In genomic region chr3:95930471-95930789, GRCm38 (mm10) we compare ENCODE assay signal across 8 mouse cellular contexts. TPM values are rescaled to one million over a fixed set of nuclear protein-coding genes. Genes with fewer than 3 reads are reported as not detected.
DNase-seq lines count a peak whose midpoint lies in the region; ATAC-seq and TF ChIP-seq lines count a peak whose summit lies in the region.

No protein-coding gene starts in this region.

- DNase-seq in heart, postnatal 10 days, result no peak
- no peak for DNase-seq in hindbrain, embryonic 10.5 days (ENCODE audit: low spot score)
- DNase-seq in lung, postnatal 14 days, result peak; percentile 7
- no peak for DNase-seq in left cerebral cortex, postnatal 14 days (ENCODE audit: low spot score in 2 of 2)
- DNase-seq in urinary bladder, postnatal 4 days (ENCODE audit: low spot score in 2 of 2), result no peak
- DNase-seq in kidney, adult 18-20 months, result no peak

- no peak for TF ChIP-seq CTCF in E14TG2a.4 (conservative IDR thresholded peaks at IDR 0.05; ENCODE audit: low read length)

- peaks cover 7% of the 10 kb centered on the region; the same call in 1 of the 2 replicates for H3K4me1 ChIP-seq in heart, embryonic 11.5 days (ENCODE audit: control insufficient read depth, insufficient read depth, low read length)
- peaks cover 50% of the 10 kb centered on the region for H3K4me1 ChIP-seq in E14TG2a.4 (replicated peaks; ENCODE audit: low read depth, low read length)
- H3K4me1 ChIP-seq in hindbrain, embryonic 10.5 days (replicated peaks), result peaks cover 22% of the 10 kb centered on the region

- H3K9me3 ChIP-seq in heart, embryonic 11.5 days (replicated peaks; ENCODE audit: control insufficient read depth, low read length), result no peaks in the 10 kb centered on the region
- no peaks in the 10 kb centered on the region for H3K9me3 ChIP-seq in E14TG2a.4 (ENCODE audit: low read length)
- no peaks in the 10 kb centered on the region for H3K9me3 ChIP-seq in hindbrain, embryonic 10.5 days

- intact Hi-C loops in heart, postnatal 10 days (cut with DNase I), result no loop called here
- intact Hi-C loops in left cerebral cortex, postnatal 14 days (cut with DNase I), result no loop called here

- H3K27me3 ChIP-seq in heart, embryonic 11.5 days (ENCODE audit: control insufficient read depth, insufficient read depth, low read length), result no peaks in the 10 kb centered on the region
- no peaks in the 10 kb centered on the region for H3K27me3 ChIP-seq in E14TG2a.4 (ENCODE audit: insufficient read depth, low read length)
- no peaks in the 10 kb centered on the region for H3K27me3 ChIP-seq in hindbrain, embryonic 10.5 days (ENCODE audit: insufficient read depth, poor library complexity, severe bottlenecking)

- 2% methylated on average over 5 of the region's 5 CpGs for WGBS in heart, embryonic 11.5 days (ENCODE audit: insufficient replicate concordance)
- 6% methylated on average over 5 of the region's 5 CpGs for WGBS in hindbrain, embryonic 10.5 days

- H3K27ac ChIP-seq in heart, embryonic 11.5 days (ENCODE audit: low read depth, low read length), result peak overlapping the region; percentile 93
- peak overlapping the region; percentile 99 for H3K27ac ChIP-seq in hindbrain, embryonic 10.5 days

- peak overlapping the region; percentile 96 for H3K4me3 ChIP-seq in heart, embryonic 11.5 days (ENCODE audit: low read depth, low read length)
- peak overlapping the region; percentile 93 for H3K4me3 ChIP-seq in E14TG2a.4 (replicated peaks; ENCODE audit: low read length)
- H3K4me3 ChIP-seq in hindbrain, embryonic 10.5 days, result peak overlapping the region; percentile 97

- H3K36me3 ChIP-seq in heart, embryonic 11.5 days (ENCODE audit: control insufficient read depth, insufficient read depth, low read length), result peaks cover 15% of the 10 kb centered on the region
- H3K36me3 ChIP-seq in E14TG2a.4 (ENCODE audit: insufficient read depth, low read length), result peaks cover 37% of the 10 kb centered on the region
- peaks cover 34% of the 10 kb centered on the region for H3K36me3 ChIP-seq in hindbrain, embryonic 10.5 days

- H3K4me2 ChIP-seq in heart, embryonic 11.5 days, result peak overlapping the region; percentile 84

- H3K9ac ChIP-seq in heart, embryonic 11.5 days (ENCODE audit: low read depth, low read length), result peak overlapping the region; percentile 99

- no peak for ATAC-seq in heart, embryonic 11.5 days (replicated peaks; ENCODE audit: insufficient number of reproducible peaks, low FRiP score, low TSS enrichment)

RNA-seq across cellular contexts. Expression of gene Anp32e, which starts 1.4 kb away (rescaled TPM):
- 71.0 and 88.5 TPM in 2 replicates for polyA plus RNA-seq in heart, embryonic 11.5 days (2014; fragmentation: Nextera tagmentation; extraction: Ambion mirVana)
- total RNA-seq in heart, postnatal 10 days (2021), result 100 to 1,000 TPM; 102 to 109 TPM
- 266 and 352 TPM in 2 replicates for polyA plus RNA-seq in hindbrain, embryonic 10.5 days (2016; fragmentation: Nextera tagmentation; extraction: Ambion mirVana)
- total RNA-seq in left cerebral cortex, postnatal 14 days (2021), result 100 to 1,000 TPM in 1 of 2 experiments, 10 to 100 TPM in 1; 95.6 to 107 TPM

RNA-seq across cellular contexts. Expression of gene Car14, which starts 25.9 kb away (rescaled TPM):
- polyA plus RNA-seq in heart, embryonic 11.5 days (2014; fragmentation: Nextera tagmentation; extraction: Ambion mirVana), result 39.0 and 39.1 TPM in 2 replicates
- 100 to 1,000 TPM; 142 to 150 TPM for total RNA-seq in heart, postnatal 10 days (2021)
- polyA plus RNA-seq in hindbrain, embryonic 10.5 days (2016; fragmentation: Nextera tagmentation; extraction: Ambion mirVana), result 50.1 and 69.4 TPM in 2 replicates
- total RNA-seq in left cerebral cortex, postnatal 14 days (2021), result 1 to 10 TPM; 5.3 to 5.5 TPM

RNA-seq across cellular contexts. Expression of gene Aph1a, which starts 36.7 kb away (rescaled TPM):
- polyA plus RNA-seq in heart, embryonic 11.5 days (2014; fragmentation: Nextera tagmentation; extraction: Ambion mirVana), result 25.9 and 42.4 TPM in 2 replicates
- 100 to 1,000 TPM; 147 to 151 TPM for total RNA-seq in heart, postnatal 10 days (2021)
- polyA plus RNA-seq in hindbrain, embryonic 10.5 days (2016; fragmentation: Nextera tagmentation; extraction: Ambion mirVana), result 33.9 and 35.8 TPM in 2 replicates
- 10 to 100 TPM; 72.2 to 79.0 TPM for total RNA-seq in left cerebral cortex, postnatal 14 days (2021)

RNA-seq across cellular contexts. Expression of gene BC028528, which starts 38.6 kb away (rescaled TPM):
- polyA plus RNA-seq in heart, embryonic 11.5 days (2014; fragmentation: Nextera tagmentation; extraction: Ambion mirVana), result 29.3 and 29.5 TPM in 2 replicates
- total RNA-seq in heart, postnatal 10 days (2021), result 10 to 100 TPM; 26.1 to 38.7 TPM
- polyA plus RNA-seq in hindbrain, embryonic 10.5 days (2016; fragmentation: Nextera tagmentation; extraction: Ambion mirVana), result 12.3 and 12.7 TPM in 2 replicates
- total RNA-seq in left cerebral cortex, postnatal 14 days (2021), result 10 to 100 TPM; 10.4 to 12.7 TPM

RNA-seq across cellular contexts. Expression of gene Ciart, which starts 48.4 kb away (rescaled TPM):
- polyA plus RNA-seq in heart, embryonic 11.5 days (2014; fragmentation: Nextera tagmentation; extraction: Ambion mirVana), result 5.9 and 7.1 TPM in 2 replicates
- total RNA-seq in heart, postnatal 10 days (2021), result 1 to 10 TPM; 2.2 to 2.9 TPM
- polyA plus RNA-seq in hindbrain, embryonic 10.5 days (2016; fragmentation: Nextera tagmentation; extraction: Ambion mirVana), result 9.5 and 13.6 TPM in 2 replicates
- total RNA-seq in left cerebral cortex, postnatal 14 days (2021), result 10 to 100 TPM; 17.0 to 20.9 TPM

Comparison
In these comparisons a context has a peak if more than half of its experiments do, and no peak if none do; other contexts are left out.
1. RNA of gene Car14, which starts 25.9 kb away (total RNA-seq): 142 to 150 TPM in heart, postnatal 10 days; 5.3 to 5.5 TPM in left cerebral cortex, postnatal 14 days; every median in the first group is over 10 times any median in the second.
2. Peak in every context shown above with its lines, with median percentiles within 50 percentile points of each other: H3K4me3 ChIP-seq.